In genomic region chr10:42269281-42270025, GRCm38 (mm10) we compare ENCODE assay signal across 8 mouse cellular contexts. TPM values are rescaled to one million over a fixed set of nuclear protein-coding genes. Genes with fewer than 3 reads are reported as not detected.
DNase-seq lines count a peak whose midpoint lies in the region; ATAC-seq and TF ChIP-seq lines count a peak whose summit lies in the region.
"Had no signal": no experiment of that assay in that cellular context is flagged by ENCODE, and none has a peak within 500 bp of the region (broad histone marks: within the 10 kb centered on the region; RNA-seq: fewer than 3 reads in every experiment).

No protein-coding gene starts in this region.

- 55% methylated on average over 15 of the region's 15 CpGs for WGBS in intestine, embryonic 15.5 days
- 4% methylated on average over 15 of the region's 15 CpGs for WGBS in macrophage (ENCODE audit: missing documents)
- whole genome bisulfite sequencing in hindbrain, embryonic 14.5 days, result 73% methylated on average over 15 of the region's 15 CpGs

- H3K27me3 ChIP-seq in C2C12 (ENCODE audit: control insufficient read depth, insufficient read depth, insufficient read length), result no peaks in the 10 kb centered on the region
- no peaks in the 10 kb centered on the region for H3K27me3 ChIP-seq in intestine, embryonic 15.5 days (replicated peaks)
- peaks cover 13% of the 10 kb centered on the region for H3K27me3 ChIP-seq in hindbrain, embryonic 14.5 days (ENCODE audit: control insufficient read depth, insufficient read depth, low read length)

- no peak overlapping the region for H3K27ac ChIP-seq in intestine, embryonic 15.5 days
- peak overlapping the region; percentile 78 for H3K27ac ChIP-seq in macrophage
- H3K27ac ChIP-seq in hindbrain, embryonic 14.5 days, result no peak overlapping the region
- H3K27ac ChIP-seq: embryonic facial prominence, embryonic 13.5 days had no signal

- H3K79me2 ChIP-seq in C2C12 (ENCODE audit: control insufficient read depth, insufficient read depth) (peaks cover 14% of the 10 kb centered on the region), macrophage (ENCODE audit: inconsistent target) (peaks cover 92% of the 10 kb centered on the region)

- no peak overlapping the region for H3ac ChIP-seq in C2C12 (ENCODE audit: control insufficient read depth, insufficient read length, low read depth)

- no peak for TF ChIP-seq CTCF in C2C12 (IDR thresholded peaks at IDR 0.05; ENCODE audit: control insufficient read depth, insufficient read depth, insufficient read length)

- peak; percentile 18; the same call in 1 of the 2 replicates for ATAC-seq in intestine, embryonic 15.5 days
- ATAC-seq in frontal cortex, adult (ENCODE audit: low TSS enrichment), result no peak
- ATAC-seq in hindbrain, embryonic 14.5 days (ENCODE audit: low FRiP score), result no peak

- H3K79me3 ChIP-seq in C2C12 (ENCODE audit: low read depth), result peaks cover 2% of the 10 kb centered on the region

- H3K9me3 ChIP-seq in intestine, embryonic 15.5 days, result no peaks in the 10 kb centered on the region
- H3K9me3 ChIP-seq in hindbrain, embryonic 14.5 days (ENCODE audit: control insufficient read depth, low read length), result no peaks in the 10 kb centered on the region
- H3K9me3 ChIP-seq: embryonic facial prominence, embryonic 13.5 days had no signal

- H3K36me3 ChIP-seq in C2C12 (ENCODE audit: control insufficient read depth, insufficient read depth), result peaks cover 20% of the 10 kb centered on the region
- peaks cover 14% of the 10 kb centered on the region for H3K36me3 ChIP-seq in intestine, embryonic 15.5 days
- H3K36me3 ChIP-seq in macrophage (ENCODE audit: inconsistent target), result peaks cover 36% of the 10 kb centered on the region
- peaks cover 16% of the 10 kb centered on the region for H3K36me3 ChIP-seq in hindbrain, embryonic 14.5 days (replicated peaks; ENCODE audit: control insufficient read depth, insufficient read depth)

- H3K4me3 ChIP-seq in C2C12 (ENCODE audit: insufficient read depth, poor library complexity, severe bottlenecking) (no peak overlapping the region), macrophage (ENCODE audit: inconsistent target) (no peak overlapping the region)
- no peak overlapping the region for H3K4me3 ChIP-seq in intestine, embryonic 15.5 days (replicated peaks)
- H3K4me3 ChIP-seq in hindbrain, embryonic 14.5 days (replicated peaks; ENCODE audit: low read length), result no peak overlapping the region
- H3K4me3 ChIP-seq: embryonic facial prominence, embryonic 13.5 days had no signal

- DNase-seq in 3T3-L1 (ENCODE audit: low read depth, low spot score), result peak; percentile 12
- DNase-seq in embryo, embryonic 11 days, result no peak
- DNase-seq in hindbrain, embryonic 14.5 days (ENCODE audit: low spot score), result no peak

- peaks cover 37% of the 10 kb centered on the region for H3K4me1 ChIP-seq in intestine, embryonic 15.5 days (replicated peaks)
- peaks cover 13% of the 10 kb centered on the region for H3K4me1 ChIP-seq in hindbrain, embryonic 14.5 days (replicated peaks; ENCODE audit: control insufficient read depth, insufficient read depth, low read length)

- H3K9ac ChIP-seq in intestine, embryonic 15.5 days, result no peak overlapping the region
- no peak overlapping the region for H3K9ac ChIP-seq in hindbrain, embryonic 14.5 days
- H3K9ac ChIP-seq: embryonic facial prominence, embryonic 13.5 days had no signal

- H3K4me2 ChIP-seq in intestine, embryonic 15.5 days (replicated peaks), result 0 out of 2 replicates have a peak overlapping the region, but pooled peaks have one; percentile 5
- no peak overlapping the region for H3K4me2 ChIP-seq in hindbrain, embryonic 14.5 days (replicated peaks)
- H3K4me2 ChIP-seq: embryonic facial prominence, embryonic 13.5 days had no signal

TF ChIP-seq in C2C12, 6 proteins besides CTCF, POLR2A, EP300 and RAD21:
- peak; percentile 24 for TF ChIP-seq MYOD1 (IDR thresholded peaks at IDR 0.05; ENCODE audit: control insufficient read depth, insufficient read length, low read depth)
- TF ChIP-seq FOSL1 (IDR thresholded peaks at IDR 0.05; ENCODE audit: insufficient read depth, low read length, poor library complexity, severe bottlenecking), result no peak
- no peak for TF ChIP-seq CEBPB (IDR thresholded peaks at IDR 0.05; ENCODE audit: low read depth)
- TF ChIP-seq USF1 (IDR thresholded peaks at IDR 0.05; ENCODE audit: low read depth), result no peak
- no peak for TF ChIP-seq MAX (IDR thresholded peaks at IDR 0.05)
- TF ChIP-seq MYOG (IDR thresholded peaks at IDR 0.05; ENCODE audit: control insufficient read depth, extremely low read depth, insufficient read length), result no peak

RNA-seq across cellular contexts. Expression of gene Foxo3, which starts 7.1 kb away (rescaled TPM):
- polyA plus RNA-seq in C2C12 (2012; fragmentation: generic; extraction: Trizol) (4.8 TPM), macrophage (2018) (23.9 to 39.4 TPM (median 30.8 TPM) in 3 replicates)
- 6.4 and 7.6 TPM in 2 replicates for polyA plus RNA-seq in intestine, embryonic 15.5 days (2015; fragmentation: Nextera tagmentation; extraction: Ambion mirVana)
- total RNA-seq in macrophage (2018; cell fraction: chromatin; rRNA removed), result 100 to 1,000 TPM in 6 of 26 experiments, 10 to 100 TPM in 16, 1 to 10 TPM in 4; 7.0 to 151 (median 51.2) TPM
- total RNA-seq in macrophage (2018; cell fraction: cytosol; rRNA removed), result 100 to 1,000 TPM in 1 of 26 experiments, 10 to 100 TPM in 25; 13.3 to 101 (median 50.0) TPM
- total RNA-seq in macrophage (2018; cell fraction: nucleus; rRNA removed), result 100 to 1,000 TPM in 5 of 26 experiments, 10 to 100 TPM in 21; 11.9 to 127 (median 54.9) TPM
- 5.5 and 5.9 TPM in 2 replicates for polyA plus RNA-seq in hindbrain, embryonic 14.5 days (2014; fragmentation: Nextera tagmentation; extraction: Ambion mirVana)
